Mouse (Mus musculus) yolk sac, embryonic 10.5 days (tissue): ENCODE results near the gene Hat1.

Experiments
- DNase-seq: peaks from one replicate; pipeline ENCODE4 v3.0.0-alpha.2; 2017; ENCODE audit warnings: low spot score

Hat1 gene

DNA sequence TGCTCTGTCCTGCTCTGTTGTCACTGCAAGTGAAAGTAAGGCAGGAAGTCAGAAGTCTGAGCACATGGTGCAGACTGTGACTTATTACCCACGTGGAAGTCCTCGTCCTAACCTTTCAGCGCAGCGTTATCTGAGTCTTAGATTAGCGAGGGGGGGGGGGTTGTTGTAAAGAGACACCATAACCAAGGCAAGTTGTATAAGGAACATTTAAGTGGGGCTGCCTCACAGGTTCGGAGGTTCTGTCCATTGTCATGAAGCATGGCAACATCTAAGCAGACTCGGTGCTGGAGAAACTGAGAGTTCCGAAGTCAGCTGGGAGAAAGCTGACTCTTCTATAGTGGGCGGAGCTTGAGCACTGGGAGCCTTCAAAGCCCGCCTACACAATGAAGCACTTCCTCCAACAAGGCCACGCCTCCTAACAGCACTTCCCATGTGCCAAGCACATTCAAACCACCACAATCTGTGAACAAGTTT is 12.3 kb upstream of the Hat1 start:
- DNase-seq: peak; percentile 36

DNA sequence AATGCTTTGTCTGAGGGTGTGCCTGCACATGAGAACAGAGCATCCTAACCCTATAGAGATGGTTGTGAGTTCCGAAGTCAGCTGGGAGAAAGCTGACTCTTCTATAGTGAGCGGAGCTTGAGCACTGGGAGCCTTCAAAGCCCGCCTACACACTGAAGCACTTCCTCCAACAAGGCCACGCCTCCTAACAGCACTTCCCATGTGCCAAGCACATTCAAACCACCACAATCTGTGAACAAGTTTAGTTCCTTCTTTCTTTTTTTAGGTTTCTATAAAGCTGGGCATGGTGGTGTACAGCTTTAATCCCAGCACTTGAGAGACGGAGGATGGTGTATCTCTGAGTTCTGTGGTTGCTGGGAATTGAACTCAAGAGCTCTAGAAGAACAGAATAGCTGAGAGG is 11.3 kb upstream of the Hat1 start:
- DNase-seq: no peak

GRCm38 (mm10) chr2:71381962-71382361 is 6.8 kb upstream of the Hat1 start:
- peak; percentile 18 for DNase-seq

- DNase-seq: peak; percentile 32
Measured at GRCm38 (mm10) chr2:71383890-71384289, 4.9 kb upstream of the Hat1 start.

GRCm38 (mm10) chr2:71387766-71388165 is 992 bp upstream of the Hat1 start:
- DNase-seq: peak; percentile 35

GRCm38 (mm10) chr2:71389864-71390263 is 1.1 kb downstream of the Hat1 start:
- DNase-seq: no peak

GRCm38 (mm10) chr2:71405613-71406012 is 16.9 kb downstream of the Hat1 start:
- DNase-seq: no peak

DNA sequence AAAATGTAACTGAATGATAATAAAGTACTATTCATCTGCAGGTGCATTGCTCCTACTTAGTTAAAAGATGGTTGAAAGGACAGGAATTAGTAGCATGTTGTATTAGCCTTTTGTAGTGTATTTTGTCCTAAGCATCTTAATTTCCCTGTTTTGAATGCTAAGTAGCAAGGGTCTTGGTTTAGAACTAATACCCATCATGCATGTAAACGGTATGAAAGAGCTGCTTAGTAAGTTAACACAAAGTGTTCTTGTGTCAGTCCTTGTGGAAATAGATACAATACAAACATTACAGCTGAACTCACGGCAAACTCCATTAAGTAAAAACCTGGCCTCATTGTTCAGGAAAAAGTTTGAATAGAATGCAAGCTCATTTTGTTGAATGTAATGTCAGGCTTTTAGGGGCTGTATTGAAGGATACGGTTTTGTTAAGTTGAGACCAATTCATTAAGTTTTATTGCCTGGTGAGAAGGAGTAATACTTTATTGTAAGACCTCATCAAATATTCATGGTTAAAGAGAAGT is 30.1 kb downstream of the Hat1 start:
- DNase-seq: no peak

GRCm38 (mm10) chr2:71419408-71419807 is 30.6 kb downstream of the Hat1 start:
- no peak for DNase-seq

DNA sequence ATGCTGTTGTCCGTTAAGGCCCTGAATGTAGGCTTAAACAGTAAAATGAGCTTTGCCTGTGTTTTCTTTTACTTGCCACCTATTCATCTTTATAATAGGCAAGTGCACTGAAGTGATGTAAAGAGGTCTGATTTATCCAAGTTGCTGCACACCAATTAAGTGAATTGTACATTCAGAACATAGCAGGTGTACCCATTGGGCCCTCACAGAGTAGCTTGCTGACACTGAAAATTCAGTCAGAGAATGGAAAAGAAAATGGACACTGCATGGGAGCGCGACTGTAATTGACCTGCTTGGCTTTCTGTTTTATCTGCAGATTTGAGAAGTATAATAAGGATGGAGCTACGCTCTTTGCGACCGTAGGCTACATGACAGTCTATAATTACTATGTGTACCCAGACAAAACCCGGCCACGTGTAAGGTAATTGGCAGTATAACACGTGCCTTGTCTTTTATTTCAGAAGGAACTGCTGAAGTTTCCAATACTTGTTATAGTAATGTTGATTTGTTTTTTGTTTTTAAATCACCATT is 32.2 kb downstream of the Hat1 start:
- no peak for DNase-seq

DNA sequence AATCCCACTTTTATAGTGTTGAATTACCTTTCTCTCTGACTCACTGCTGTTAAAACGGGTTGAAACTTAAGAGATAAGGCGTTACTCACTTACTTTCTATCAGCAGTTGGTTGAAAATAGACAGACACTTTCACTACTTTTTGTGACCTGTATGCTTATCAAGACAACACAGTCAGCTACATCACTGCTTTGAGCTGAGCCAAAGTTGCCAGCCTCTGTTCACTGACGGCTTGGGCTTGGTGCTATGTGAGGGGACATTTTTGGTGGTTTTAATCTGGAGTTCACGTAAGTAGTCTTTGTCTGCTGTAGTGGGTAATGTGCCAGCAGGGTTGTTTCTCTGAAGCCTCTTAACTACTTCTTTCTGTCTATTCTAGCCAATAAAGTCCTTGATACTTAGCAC is 35.8 kb downstream of the Hat1 start:
- DNase-seq: no peak

DNA sequence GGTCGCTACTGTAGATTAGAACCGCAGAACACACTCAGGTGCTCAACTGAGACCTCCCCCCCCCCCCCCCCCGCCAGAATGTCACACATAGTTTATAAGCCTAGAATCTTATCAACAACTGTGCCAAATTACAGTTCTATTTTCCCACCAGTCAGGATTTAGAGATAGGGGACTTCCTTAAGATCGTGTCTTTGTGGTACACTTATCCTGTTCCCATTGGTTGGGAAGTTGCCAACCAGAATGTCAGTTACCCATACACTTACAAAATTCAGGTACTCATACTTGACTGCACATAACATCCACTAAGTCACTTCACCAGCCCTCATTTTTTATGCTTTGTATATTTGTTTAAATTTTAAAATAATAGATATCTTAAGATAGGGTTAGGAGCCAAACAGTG is 46.7 kb downstream of the Hat1 start:
- DNase-seq: no peak

DNA sequence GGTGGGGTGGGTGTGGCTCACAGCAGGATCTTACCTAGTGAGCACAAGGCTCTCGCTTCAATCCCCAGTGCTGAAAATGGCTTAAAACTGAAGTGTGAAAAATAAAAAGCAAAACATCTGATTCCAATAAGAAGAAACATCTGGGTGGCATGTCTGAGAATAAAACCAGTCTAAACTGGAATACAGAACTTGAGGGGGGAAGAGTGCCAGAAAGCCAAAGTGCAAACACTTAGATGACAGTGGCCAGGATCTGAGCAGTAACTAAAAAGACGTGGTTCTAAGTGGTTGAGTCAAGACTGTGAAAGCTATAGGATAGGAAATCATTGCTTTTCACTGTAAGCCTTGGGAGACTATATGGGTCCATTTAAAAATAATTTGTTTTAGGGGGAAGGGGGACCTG is 54.6 kb downstream of the Hat1 start:
- no peak for DNase-seq

DNA sequence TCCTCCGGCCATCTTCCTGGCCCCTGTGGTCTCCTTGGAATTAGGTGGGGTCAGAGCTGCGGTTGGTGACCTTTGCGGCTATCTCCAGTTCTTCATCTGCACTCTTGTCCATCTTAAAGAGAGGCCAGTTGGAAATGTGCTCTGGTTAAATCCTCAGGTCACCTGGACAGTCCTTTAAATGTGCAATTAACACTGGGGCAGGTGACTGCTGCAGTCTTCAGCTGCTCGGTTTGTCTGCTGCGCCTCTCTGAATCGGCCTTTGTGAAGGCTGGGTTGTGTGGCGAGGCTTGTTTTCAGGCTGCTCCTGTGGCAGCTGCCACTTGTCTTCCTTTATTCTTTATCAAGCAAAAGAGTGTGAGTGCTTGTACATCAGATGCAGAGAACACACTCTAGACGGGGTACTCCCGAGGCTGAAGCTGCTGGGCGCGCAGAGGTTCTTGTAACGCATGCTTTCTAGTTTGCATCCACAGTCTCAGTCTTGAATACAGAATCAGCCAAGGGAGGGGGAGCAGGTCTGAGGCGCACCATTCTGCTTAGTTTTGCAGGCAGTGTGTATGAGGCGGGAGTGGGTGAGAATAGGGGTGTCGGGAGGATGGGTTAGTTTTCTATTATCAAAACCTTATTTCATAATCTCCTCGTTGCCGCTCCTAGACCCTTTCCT is 56.9 kb downstream of the Hat1 start:
- DNase-seq: no peak

GRCm38 (mm10) chr2:71449604-71450003 is 60.8 kb downstream of the Hat1 start:
- no peak for DNase-seq

DNA sequence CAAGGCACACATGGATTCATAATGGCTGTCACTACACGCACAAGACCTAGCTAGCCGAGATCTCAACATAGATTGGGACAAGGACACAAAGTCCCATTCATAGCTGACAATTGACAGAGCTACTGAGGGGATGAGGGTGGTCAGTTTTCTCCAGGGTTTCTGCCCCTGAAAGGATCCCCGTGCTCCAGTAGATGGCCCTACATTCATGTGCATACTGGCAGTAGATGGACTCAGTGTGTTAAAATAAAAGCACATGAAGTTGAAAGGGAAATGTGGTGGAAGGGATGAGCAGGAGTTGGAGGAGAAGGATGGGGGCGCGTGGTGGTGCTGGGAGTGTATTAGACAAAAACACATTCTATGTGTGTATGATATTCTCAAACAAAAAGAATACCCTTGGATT is 63.0 kb downstream of the Hat1 start:
- no peak for DNase-seq

DNA sequence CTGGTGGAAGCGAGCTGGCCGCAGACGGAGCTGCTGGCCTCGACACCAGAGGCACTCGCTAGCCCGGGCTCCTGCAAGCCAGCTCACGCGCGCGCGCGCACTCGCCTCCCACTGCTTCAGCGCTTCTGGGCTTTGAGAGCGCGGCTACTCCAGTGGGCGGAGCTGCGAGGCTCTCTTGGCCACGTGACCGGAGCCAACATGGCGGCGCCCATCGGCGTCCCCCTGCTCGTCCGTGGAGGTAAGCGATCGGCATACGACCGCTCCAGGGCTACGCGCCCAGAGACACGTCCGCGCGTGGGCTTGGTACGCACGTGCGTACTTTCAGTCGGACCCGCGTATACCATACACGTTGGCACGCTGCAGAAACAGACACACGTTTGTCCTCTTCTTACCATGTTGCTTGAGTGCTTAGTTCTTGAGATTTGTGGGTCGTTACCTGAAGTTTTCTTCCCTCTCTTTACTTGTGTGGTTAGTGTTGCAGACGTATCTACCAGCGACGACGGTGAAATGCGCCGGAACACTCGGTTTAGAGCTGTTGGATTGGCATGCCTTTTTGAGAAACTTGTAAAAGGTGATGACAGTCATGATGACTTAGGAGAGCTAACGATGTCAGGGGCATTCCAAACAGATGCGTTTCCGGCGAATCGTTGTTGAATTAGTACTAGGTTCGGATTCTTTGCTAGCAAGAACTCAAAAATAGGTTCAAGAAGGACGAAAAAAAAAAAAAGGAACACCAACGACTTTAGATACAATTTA is 64.6 kb downstream of the Hat1 start, which contains the start of gene Metap1d:
TSS of gene Metap1d (plus strand) at position 116 of the 756 bp plus-strand sequence.
- peak; percentile 92 for DNase-seq

DNA sequence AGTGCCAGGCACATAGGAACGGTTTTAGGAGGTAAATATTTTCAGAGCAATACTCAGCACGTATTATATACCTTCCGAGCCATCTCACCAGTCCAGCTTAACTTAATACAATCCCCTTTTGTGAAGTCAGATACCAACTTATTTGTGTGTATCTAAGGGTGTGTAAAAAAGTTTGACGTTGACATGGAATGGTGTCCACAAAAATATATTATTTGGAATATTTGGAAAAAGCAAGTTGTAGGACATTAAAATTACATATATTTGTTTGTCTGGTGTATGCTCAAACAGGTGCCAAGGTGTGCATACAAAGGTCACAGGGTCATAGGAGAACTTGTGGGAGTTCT is 65.1 kb downstream of the Hat1 start:
- DNase-seq: no peak

- DNase-seq: no peak
Measured at GRCm38 (mm10) chr2:71458624-71459023, 69.9 kb downstream of the Hat1 start.

GRCm38 (mm10) chr2:71459659-71460058 is 70.9 kb downstream of the Hat1 start:
- DNase-seq: no peak

DNA sequence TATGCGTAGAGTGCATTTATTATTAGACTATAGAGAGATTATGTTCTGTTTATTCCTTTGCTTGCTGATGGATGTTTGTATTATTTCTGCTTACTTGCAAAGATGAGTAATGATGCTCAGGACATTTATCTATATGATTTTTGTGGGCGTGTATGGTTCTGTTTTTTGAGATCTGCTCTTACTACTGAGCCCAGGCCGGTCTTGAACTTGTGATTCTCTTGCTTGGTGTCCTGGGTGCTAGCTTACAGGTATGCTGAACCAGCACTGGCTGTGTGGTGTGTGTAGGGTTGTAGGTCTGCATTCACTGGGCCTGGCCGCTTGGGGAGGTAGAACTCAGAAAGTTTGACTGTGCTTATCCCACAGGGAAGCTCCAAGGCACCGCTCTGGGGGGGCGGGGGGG is 72.4 kb downstream of the Hat1 start:
- no peak for DNase-seq

GRCm38 (mm10) chr2:71461589-71461988 is 72.8 kb downstream of the Hat1 start:
- peak; percentile 42 for DNase-seq

GRCm38 (mm10) chr2:71462066-71462465 is 73.3 kb downstream of the Hat1 start:
- no peak for DNase-seq
